Mouse (Mus musculus) leukemia stem cell, adult 10-12 weeks (primary cell): Measurements from ENCODE around the gene Camsap2. TPM values are rescaled to one million over a fixed set of nuclear protein-coding genes. Genes with fewer than 3 reads are reported as not detected.

ENCODE experiments used
- polyA plus RNA-seq: library from polyadenylated mRNA; stranded (reverse); fragments of >175 nt; gene quantifications from 2 replicates; pipeline ENCODE4 v1.2.3, GENCODE M21; 2012; ENCODE audit warnings: low replicate concordance

The Camsap2 gene
- polyA plus RNA-seq = 31.7 and 37.8 TPM in 2 replicates

GRCm38 (mm10) chr1:136345454-136346372 is at the start of gene Camsap2:
Gene Camsap2 (minus strand): TSS chr1:136346104.

GRCm38 (mm10) chr1:136260635-136261238 is 85.2 kb downstream of the Camsap2 start, which contains the start of gene Gpr25:
Gene Gpr25 (minus strand): TSS chr1:136260873.

GRCm38 (mm10) chr1:136233892-136234594 is 111.9 kb downstream of the Camsap2 start, which contains the start of gene Inava:
Gene Inava (minus strand): TSS chr1:136234264.

Other genes starting within 250 kb of the Camsap2 start
- 14.5 and 25.5 TPM in 2 replicates for gene Kif21b, start 214.7 kb downstream of the Camsap2 start, polyA plus RNA-seq
- gene Mroh3, start 133.3 kb downstream of the Camsap2 start, polyA plus RNA-seq = not detected in 2 replicates
- 0.07 and 0.43 TPM in 2 replicates for gene Inava, start 111.8 kb downstream of the Camsap2 start, polyA plus RNA-seq
- gene Gpr25, start 85.2 kb downstream of the Camsap2 start, polyA plus RNA-seq = 1.3 and 2.1 TPM in 2 replicates
- 0.20 and 0.41 TPM in 2 replicates for gene Ddx59, start 69.2 kb upstream of the Camsap2 start, polyA plus RNA-seq
- gene Kif14, start 120.2 kb upstream of the Camsap2 start, polyA plus RNA-seq = 0.92 and 2.5 TPM in 2 replicates